Mouse (Mus musculus): ENCODE data around the gene Eif4a1.

- TF ChIP-seq CTCF (conservative IDR thresholded peaks at IDR 0.05 in 1 of 2, IDR thresholded peaks at IDR 0.05 in 1 of 2; ENCODE audit: low read depth in 2 of 2, low read length in 2 of 2) = no peak
- TF ChIP-seq MEF2A (IDR thresholded peaks at IDR 0.05; ENCODE audit: borderline replicate concordance, low read depth, low read length) = no peak
- TF ChIP-seq SMC3 (IDR thresholded peaks at IDR 0.05; ENCODE audit: low read depth, low read length) = no peak
- no peak for TF ChIP-seq BHLHE40 (IDR thresholded peaks at IDR 0.05; ENCODE audit: low read depth, low read length)
- no peak for TF ChIP-seq ZNF384 (IDR thresholded peaks at IDR 0.05; ENCODE audit: low read depth, low read length)
- TF ChIP-seq EP300 (IDR thresholded peaks at IDR 0.05; ENCODE audit: low read length) = no peak
- TF ChIP-seq POLR2A (IDR thresholded peaks at IDR 0.05; ENCODE audit: low read depth, low read length) = no peak
- TF ChIP-seq ZC3H11A (IDR thresholded peaks at IDR 0.05; ENCODE audit: low read depth, low read length) = no peak
- no peak for TF ChIP-seq TCF12 (IDR thresholded peaks at IDR 0.05; ENCODE audit: low read depth, low read length)
- TF ChIP-seq MXI1 (IDR thresholded peaks at IDR 0.05; ENCODE audit: low read depth, low read length) = no peak
- TF ChIP-seq USF1 (IDR thresholded peaks at IDR 0.05; ENCODE audit: low read depth, low read length) = no peak
- TF ChIP-seq JUND (conservative IDR thresholded peaks at IDR 0.05; ENCODE audit: low read depth, low read length) = no peak
- no peak for TF ChIP-seq RCOR1 (conservative IDR thresholded peaks at IDR 0.05; ENCODE audit: low read depth, low read length)
- no peak for TF ChIP-seq JUN (IDR thresholded peaks at IDR 0.05; ENCODE audit: insufficient read depth, low read depth, low read length)
Observed at GRCm38 (mm10) chr11:69695046-69695360, 22.8 kb upstream of the Eif4a1 start.

Data from CH12.LX (cell line).